Mouse (Mus musculus): ENCODE results near the gene Skint2. TPM values are rescaled to one million over a fixed set of nuclear protein-coding genes. Genes with fewer than 3 reads are reported as not detected.

Skint2 gene
- polyA plus RNA-seq (2015; fragmentation: Nextera tagmentation; extraction: Ambion mirVana): not detected in 2 replicates

GRCm38 (mm10) chr4:112556894-112557293 lies at the start of gene Skint2:
Gene Skint2 (plus strand): TSS chr4:112557194.
- Histone ChIP-seq H3K4me3 (replicated peaks; ENCODE audit: low read depth, low read length) (no peak within 1 kb of the TSS), H3K9ac (ENCODE audit: low read depth, low read length) (no peak within 1 kb of the TSS), H3K4me2 (ENCODE audit: low read length) (no peak within 1 kb of the TSS), H3K36me3 (ENCODE audit: insufficient read depth, low read length) (no peaks in the 10 kb centered on the region), H3K27me3 (ENCODE audit: insufficient read depth, low read length) (no peaks in the 10 kb centered on the region), H3K9me3 (replicated peaks; ENCODE audit: low read length) (no peaks in the 10 kb centered on the region), H3K27ac (no peak within 1 kb of the TSS), H3K4me1 (replicated peaks; ENCODE audit: insufficient read depth, low read length) (no peaks in the 10 kb centered on the region)
- no peak for TF ChIP-seq CTCF (IDR thresholded peaks at IDR 0.05; ENCODE audit: low read depth)
- ATAC-seq (replicated peaks; ENCODE audit: low FRiP score, low read depth) (no peak), DNase-seq (ENCODE audit: low spot score) (no peak)
- WGBS: 79% methylated on average over 2 of the region's 2 CpGs

Other genes with a start within 250 kb of the Skint2 start
- not detected in 2 replicates for gene Skint9, start 123.2 kb upstream of the Skint2 start, polyA plus RNA-seq (2015; fragmentation: Nextera tagmentation; extraction: Ambion mirVana)
- gene Skint10, start 217.7 kb downstream of the Skint2 start, polyA plus RNA-seq (2015; fragmentation: Nextera tagmentation; extraction: Ambion mirVana): not detected in 2 replicates